Mouse (Mus musculus) erythroblast, embryonic 14.5 days (primary cell): ENCODE data around the gene Fasn.

Source experiments
- GATA1 ChIP-seq: IDR thresholded peaks from 2 replicates; pipeline ENCODE4 v1.6.1; 2012; ENCODE audit warnings: low read length, inconsistent platforms, mixed read lengths
- TAL1 ChIP-seq: IDR thresholded peaks from 3 replicates; pipeline ENCODE4 v1.6.1; 2012; ENCODE audit warnings: low read length, inconsistent platforms, mixed read lengths

- TF ChIP-seq GATA1 (no peak), TAL1 (no peak)
These were observed 35.0 kb downstream of the Fasn start for GRCm38 (mm10) chr11:120789355-120789754.
